Mouse (Mus musculus) layer of hippocampus, adult 9-10 months (tissue): ENCODE measurements around the gene Olfr887.

Experiments
- DNase-seq: peaks from one replicate; pipeline ENCODE4 v3.0.0; 2022; ENCODE audit warnings: low spot score

Olfr887 gene

GRCm38 (mm10) chr9:38083772-38084171 lies at the start of gene Olfr887:
Olfr887 (plus strand) TSS chr9:38084072.
- DNase-seq: no peak

GRCm38 (mm10) chr9:38046255-38046654 lies 37.6 kb upstream of the Olfr887 start, which contains the start of gene Olfr884:
Olfr884 (plus strand) TSS chr9:38046555.
- DNase-seq: no peak

DNA sequence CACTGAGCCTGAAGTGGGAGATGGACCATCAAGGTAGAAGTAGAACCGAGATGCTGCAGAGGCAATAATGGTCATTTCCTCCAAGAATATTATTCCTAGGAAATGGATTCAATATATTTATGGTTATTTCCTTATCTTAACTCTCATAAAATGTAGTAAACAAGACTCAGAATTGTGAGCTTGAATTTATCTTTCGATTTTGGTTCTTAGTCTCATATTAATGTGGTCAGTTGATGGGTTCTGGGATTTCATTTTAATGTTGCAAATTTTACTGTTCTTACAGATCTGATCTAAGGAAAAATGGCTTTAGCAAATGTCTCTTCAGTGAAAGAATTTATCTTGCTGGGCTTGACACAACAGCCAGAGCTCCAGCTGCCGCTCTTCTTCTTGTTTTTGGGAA lies 22.9 kb upstream of the Olfr887 start, which contains the start of gene Olfr885:
Olfr885 (plus strand) TSS at position 301 of the 400 bp plus-strand sequence.
- no peak for DNase-seq

- no peak for DNase-seq
Measured at GRCm38 (mm10) chr9:38107828-38108227, 24.0 kb downstream of the Olfr887 start, which contains the start of gene Olfr888. Olfr888 (plus strand) TSS chr9:38108128.

DNA sequence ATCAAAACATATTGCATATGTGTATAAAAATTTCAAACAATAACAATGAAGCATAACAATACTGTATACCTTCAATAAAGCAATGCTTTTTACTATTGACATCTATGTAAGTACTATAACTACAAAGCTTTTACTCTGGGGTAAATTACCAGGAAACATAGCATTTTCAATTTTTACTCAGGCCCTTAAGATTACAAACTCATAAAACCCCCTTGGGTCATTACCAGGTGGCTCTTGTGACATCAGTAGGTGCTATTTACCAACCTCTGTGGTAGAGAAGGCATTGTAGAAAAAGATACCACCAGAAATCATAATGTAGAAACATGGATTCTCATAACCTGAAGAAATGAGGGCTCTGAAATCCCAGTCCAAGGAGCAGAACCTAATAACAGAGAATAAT lies 31.0 kb downstream of the Olfr887 start, which contains the start of gene Olfr889:
Olfr889 (plus strand) TSS at position 301 of the 400 bp plus-strand sequence.
- no peak for DNase-seq
